Mouse (Mus musculus) forebrain, embryonic 16.5 days (tissue): ENCODE results near the gene Rab11fip5. TPM values are rescaled to one million over a fixed set of nuclear protein-coding genes. Genes with fewer than 3 reads are reported as not detected.

Experiments
- ATAC-seq: fragments of 200-750 bp; cut with Nextera tagmentation; 2 replicates; pipeline ENCODE4 v1.8.0; 2017; ENCODE audit warnings: mild to moderate bottlenecking, moderate library complexity
- H3K27ac ChIP-seq: fragments of 300-500 bp; sonication (generic); 2 replicates; pipeline ENCODE4 v1.5.1; 2014; ENCODE audit warnings: low read length, control low read depth
- H3K27me3 ChIP-seq: fragments of 300-500 bp; sonication (generic); replicated peaks from 2 replicates; pipeline ENCODE4 v1.6.1; 2014; ENCODE audit warnings: low read length; ENCODE audit not compliant: control insufficient read depth, insufficient read depth
- H3K36me3 ChIP-seq: fragments of 300-500 bp; sonication (generic); 2 replicates; pipeline ENCODE4 v1.6.1; 2014; ENCODE audit not compliant: control insufficient read depth, insufficient read depth
- H3K4me1 ChIP-seq: fragments of 300-500 bp; sonication (generic); replicated peaks from 2 replicates; pipeline ENCODE4 v1.6.1; 2014; ENCODE audit warnings: low read length; ENCODE audit not compliant: control insufficient read depth, insufficient read depth
- H3K4me2 ChIP-seq: fragments of 300-500 bp; sonication (generic); 2 replicates; pipeline ENCODE4 v1.6.1; 2014; ENCODE audit warnings: mild to moderate bottlenecking, low read length, control low read depth
- H3K4me3 ChIP-seq: fragments of 300-500 bp; sonication (generic); replicated peaks from 2 replicates; pipeline ENCODE4 v1.5.1; 2014; ENCODE audit warnings: mild to moderate bottlenecking, low read length, control low read depth
- H3K9ac ChIP-seq: fragments of 300-500 bp; sonication (generic); replicated peaks from 2 replicates; pipeline ENCODE4 v1.6.1; 2014; ENCODE audit warnings: low read depth, low read length, control low read depth
- H3K9me3 ChIP-seq: fragments of 300-500 bp; sonication (generic); 2 replicates; pipeline ENCODE4 v1.6.1; 2016; ENCODE audit warnings: low read length; ENCODE audit not compliant: control insufficient read depth
- WGBS: fragments of 180-500 bp; shearing (Covaris S2); extraction: QIAGEN DNeasy Blood & Tissue Kit; methylation state at CpG from one replicate; pipeline ENCODE4 v1.1.7; 2014; 5-methylcytosine and 5-hydroxymethylcytosine counted together
- polyA plus RNA-seq: library from polyadenylated mRNA; unstranded; fragments of >200 nt; fragmentation: Nextera tagmentation; extraction: Ambion mirVana; gene quantifications from 2 replicates; pipeline ENCODE4 v1.2.1, GENCODE M21; 2015

Gene Rab11fip5
- polyA plus RNA-seq, 1 experiment from 2014 or later = 19.3 TPM

DNA sequence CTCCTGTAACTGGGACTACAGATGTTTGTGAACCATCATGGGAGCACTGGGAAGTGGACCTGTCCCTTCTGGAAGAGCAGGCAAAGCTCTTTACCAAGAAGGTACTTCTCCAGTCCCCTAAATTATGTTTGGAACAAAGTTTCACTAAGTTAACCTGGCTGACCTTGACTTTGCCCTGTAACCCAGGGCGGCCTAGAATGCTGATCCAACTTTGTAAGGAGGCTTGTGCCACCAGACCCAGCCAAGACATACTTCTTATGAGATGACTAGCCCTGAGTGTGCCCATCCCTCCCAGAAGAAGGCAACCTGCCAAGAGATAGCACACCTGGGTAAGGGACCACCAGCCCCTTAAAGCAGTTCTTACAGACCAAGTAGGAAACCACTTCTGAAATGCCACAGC, 15.6 kb downstream of the Rab11fip5 start:
- Histone ChIP-seq H3K4me2 (no peak overlapping the region), H3K27ac (no peak overlapping the region), H3K4me1 (no peaks in the 10 kb centered on the region), H3K36me3 (no peaks in the 10 kb centered on the region), H3K4me3 (no peak overlapping the region), H3K27me3 (no peaks in the 10 kb centered on the region), H3K9ac (no peak overlapping the region), H3K9me3 (no peaks in the 10 kb centered on the region)
- whole genome bisulfite sequencing = 87% methylated on average over 1 of the region's 1 CpGs
- ATAC-seq = no peak

DNA sequence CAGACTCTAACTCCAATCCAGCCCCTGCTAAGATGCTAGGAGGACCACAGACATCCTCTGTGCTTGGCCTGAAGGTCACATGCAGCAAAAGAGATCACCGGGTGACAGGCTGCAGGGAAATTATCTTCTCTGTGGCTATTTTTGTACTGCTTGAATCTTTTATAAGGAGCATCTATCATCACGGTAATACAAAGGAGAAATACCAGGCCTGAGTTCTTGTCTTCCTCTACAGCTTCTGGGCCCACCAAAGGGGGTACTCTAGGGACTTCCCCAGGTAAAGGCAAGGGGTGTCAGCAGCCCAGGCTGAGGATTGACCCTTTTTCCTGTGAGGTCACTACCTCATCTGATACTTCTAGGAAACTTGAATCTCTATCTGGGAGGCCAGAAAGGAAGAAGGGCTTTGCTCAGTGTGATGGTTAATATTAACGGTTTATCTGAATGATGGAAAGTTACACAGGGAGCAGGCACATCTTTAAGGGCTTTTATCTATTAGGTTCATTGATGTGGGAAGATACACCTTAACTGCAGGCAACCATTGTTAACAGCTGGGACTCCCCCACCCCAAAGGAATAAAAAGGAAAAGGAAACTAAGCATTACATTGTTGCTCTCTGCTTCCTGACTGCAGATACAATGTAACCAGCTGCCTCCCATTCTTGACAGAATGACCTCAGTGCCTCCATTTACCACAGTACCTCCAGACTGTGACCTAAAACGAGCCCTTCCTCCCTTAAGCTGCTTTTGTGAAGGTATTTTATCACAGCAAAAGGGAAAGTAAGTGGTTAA, 17.6 kb downstream of the Rab11fip5 start:
- H3K4me1 ChIP-seq = no peaks in the 10 kb centered on the region
- H3K4me2 ChIP-seq = no peak overlapping the region
- H3K27ac ChIP-seq = no peak overlapping the region
- no peak overlapping the region for H3K4me3 ChIP-seq
- ATAC-seq = no peak
- H3K27me3 ChIP-seq = no peaks in the 10 kb centered on the region
- no peaks in the 10 kb centered on the region for H3K36me3 ChIP-seq
- WGBS = 63% methylated on average over 4 of the region's 4 CpGs
- H3K9ac ChIP-seq = no peak overlapping the region
- no peaks in the 10 kb centered on the region for H3K9me3 ChIP-seq

DNA sequence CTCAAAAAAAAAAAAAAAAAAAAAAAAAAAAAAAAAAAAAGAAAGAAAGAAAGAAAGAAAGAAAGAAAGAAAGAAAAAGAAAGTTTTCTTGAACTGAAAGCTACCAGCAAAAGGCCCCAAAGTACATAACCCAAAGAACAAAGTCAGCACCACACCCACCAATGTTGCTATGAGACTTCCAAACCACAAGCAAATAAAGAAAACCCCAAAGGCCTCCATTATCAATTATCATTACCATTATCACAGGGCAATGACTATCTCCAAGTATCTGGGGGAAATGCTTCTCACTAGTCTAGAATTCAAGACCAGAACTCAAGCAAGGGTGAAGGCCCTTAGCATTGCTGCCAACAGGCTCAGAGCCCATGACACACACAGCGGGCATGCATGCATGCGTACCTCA, 18.7 kb downstream of the Rab11fip5 start:
- Histone ChIP-seq H3K4me3 (no peak overlapping the region), H3K27me3 (no peaks in the 10 kb centered on the region), H3K36me3 (no peaks in the 10 kb centered on the region), H3K9ac (no peak overlapping the region), H3K4me2 (no peak overlapping the region), H3K9me3 (no peaks in the 10 kb centered on the region), H3K27ac (no peak overlapping the region), H3K4me1 (no peaks in the 10 kb centered on the region)
- no peak for ATAC-seq
- WGBS = 92% methylated on average over 2 of the region's 2 CpGs

DNA sequence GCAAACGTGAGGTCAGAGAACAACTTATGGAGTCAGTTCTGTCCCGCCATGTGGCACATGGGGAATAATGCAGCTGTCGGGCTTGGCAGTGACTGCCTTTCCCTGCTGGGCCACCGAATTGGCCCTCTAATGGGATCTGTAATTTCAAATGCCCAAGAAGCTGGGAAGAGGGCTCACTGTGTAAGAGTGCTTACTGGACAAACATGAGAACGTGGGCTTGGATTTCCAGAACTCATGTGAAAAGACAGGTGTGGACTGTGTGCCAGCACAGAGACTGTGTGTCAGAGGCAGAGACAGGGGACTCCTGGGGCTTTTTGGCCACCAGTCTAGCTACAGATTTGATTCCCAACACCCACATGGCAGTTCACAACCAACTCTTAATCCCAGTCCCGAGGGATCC, 19.7 kb downstream of the Rab11fip5 start:
- H3K9ac ChIP-seq = no peak overlapping the region
- no peaks in the 10 kb centered on the region for H3K27me3 ChIP-seq
- WGBS = 56% methylated on average over 6 of the region's 6 CpGs
- H3K27ac ChIP-seq = no peak overlapping the region
- no peaks in the 10 kb centered on the region for H3K9me3 ChIP-seq
- H3K36me3 ChIP-seq = no peaks in the 10 kb centered on the region
- no peak overlapping the region for H3K4me2 ChIP-seq
- no peaks in the 10 kb centered on the region for H3K4me1 ChIP-seq
- no peak for ATAC-seq
- H3K4me3 ChIP-seq = no peak overlapping the region

DNA sequence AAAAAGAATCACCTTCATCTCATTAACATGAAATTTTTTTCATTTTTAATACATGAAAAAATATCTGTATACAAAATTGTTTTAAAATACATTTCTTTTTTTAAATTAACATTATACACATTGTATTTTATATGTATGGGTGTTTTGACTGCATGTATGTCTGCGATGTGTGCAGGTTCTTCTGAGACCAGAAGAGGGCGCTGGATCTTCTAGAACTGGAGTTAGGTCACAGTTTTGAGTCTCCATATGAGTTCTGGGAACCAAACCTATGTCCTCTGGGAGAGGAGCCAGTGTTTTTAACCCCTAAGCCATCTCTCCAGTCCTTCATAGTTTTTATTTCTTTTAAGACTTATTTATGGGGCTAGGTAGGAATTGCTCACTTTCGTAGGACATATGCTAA, 20.7 kb downstream of the Rab11fip5 start:
- no peaks in the 10 kb centered on the region for H3K36me3 ChIP-seq
- no peaks in the 10 kb centered on the region for H3K9me3 ChIP-seq
- no peak overlapping the region for H3K9ac ChIP-seq
- H3K4me3 ChIP-seq = no peak overlapping the region
- no peaks in the 10 kb centered on the region for H3K27me3 ChIP-seq
- WGBS = 65% methylated on average over 3 of the region's 3 CpGs
- no peak overlapping the region for H3K4me2 ChIP-seq
- no peak for ATAC-seq
- H3K27ac ChIP-seq = no peak overlapping the region
- no peaks in the 10 kb centered on the region for H3K4me1 ChIP-seq

DNA sequence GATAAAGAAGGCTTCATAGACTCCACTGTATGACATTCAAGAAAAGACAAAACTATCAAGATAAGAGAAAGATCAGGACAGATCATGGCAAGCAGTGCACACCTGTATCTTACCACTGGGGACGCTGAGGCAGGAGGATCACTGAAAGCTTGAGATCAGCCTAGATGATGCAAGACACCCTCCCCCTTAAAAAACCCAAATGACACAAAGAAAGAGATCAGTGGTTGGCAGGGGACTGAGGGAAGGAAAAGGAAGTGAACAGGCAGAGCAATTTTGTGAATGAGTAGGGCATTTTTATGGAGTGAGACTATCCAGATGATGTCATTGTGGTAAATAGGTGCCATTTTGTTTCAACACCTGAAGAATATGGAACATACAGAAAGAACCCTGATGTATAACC, 24.3 kb downstream of the Rab11fip5 start:
- Histone ChIP-seq H3K36me3 (peaks cover 2% of the 10 kb centered on the region; the same call in 1 of the 2 replicates), H3K9me3 (no peaks in the 10 kb centered on the region), H3K9ac (no peak overlapping the region), H3K4me2 (no peak overlapping the region), H3K27me3 (no peaks in the 10 kb centered on the region), H3K4me3 (no peak overlapping the region), H3K4me1 (no peaks in the 10 kb centered on the region), H3K27ac (no peak overlapping the region)
- no peak for ATAC-seq
- WGBS = 88% methylated on average over 1 of the region's 1 CpGs

DNA sequence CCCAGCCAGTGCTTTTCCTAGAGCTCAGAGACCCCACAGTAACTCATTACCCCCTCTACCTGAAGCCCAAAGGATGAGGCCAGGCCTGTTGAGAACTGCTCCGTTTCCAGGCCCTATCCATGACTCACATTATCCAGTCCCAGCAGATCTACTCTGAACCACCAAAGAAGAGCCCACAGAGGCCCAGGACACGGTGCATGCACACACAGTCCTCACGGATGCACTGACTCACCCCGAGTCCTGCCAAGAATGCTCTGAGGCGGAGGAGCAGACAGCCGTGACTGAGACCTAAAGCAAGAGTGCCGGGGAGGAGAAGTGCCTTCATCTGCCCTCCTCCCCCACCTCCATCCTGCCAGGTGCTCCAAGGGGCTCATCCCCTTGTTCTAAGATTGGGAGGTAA, 25.2 kb downstream of the Rab11fip5 start:
- Histone ChIP-seq H3K27me3 (no peaks in the 10 kb centered on the region), H3K4me3 (no peak overlapping the region)
- 74% methylated on average over 7 of the region's 7 CpGs for WGBS

DNA sequence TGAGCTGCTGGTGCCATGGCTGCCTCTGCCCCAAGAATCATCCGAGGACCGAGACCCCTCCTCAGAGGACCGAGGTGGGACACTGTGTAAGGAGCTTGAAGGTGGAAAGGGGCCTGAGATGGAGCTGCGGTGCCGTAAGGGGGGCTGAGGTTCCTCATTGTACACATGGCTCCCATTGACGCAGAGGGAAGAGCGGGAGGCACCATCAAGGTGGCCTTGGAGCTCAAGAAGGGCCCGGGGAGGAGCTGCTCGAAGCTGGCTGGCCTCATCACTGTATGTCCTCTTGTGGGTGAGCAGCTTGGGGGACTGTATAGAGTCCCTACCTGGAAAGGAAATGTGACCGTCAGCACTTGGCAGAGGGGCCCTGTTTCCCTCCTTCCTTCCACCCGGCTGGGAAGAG, 26.3 kb downstream of the Rab11fip5 start:
- no peaks in the 10 kb centered on the region for H3K4me1 ChIP-seq
- no peak overlapping the region for H3K27ac ChIP-seq
- H3K36me3 ChIP-seq = peaks cover 2% of the 10 kb centered on the region; the same call in 1 of the 2 replicates
- no peak overlapping the region for H3K4me2 ChIP-seq
- H3K4me3 ChIP-seq = no peak overlapping the region
- ATAC-seq = no peak
- no peak overlapping the region for H3K9ac ChIP-seq
- no peaks in the 10 kb centered on the region for H3K27me3 ChIP-seq
- H3K9me3 ChIP-seq = no peaks in the 10 kb centered on the region
- WGBS = 89% methylated on average over 11 of the region's 11 CpGs

More for the DNA sequence above, 25.2 kb downstream of the Rab11fip5 start:
- peaks cover 2% of the 10 kb centered on the region; the same call in 1 of the 2 replicates for H3K36me3 ChIP-seq
- H3K4me2 ChIP-seq = no peak overlapping the region
- no peaks in the 10 kb centered on the region for H3K9me3 ChIP-seq
- H3K9ac ChIP-seq = no peak overlapping the region
- no peaks in the 10 kb centered on the region for H3K4me1 ChIP-seq
- no peak for ATAC-seq
- no peak overlapping the region for H3K27ac ChIP-seq

DNA sequence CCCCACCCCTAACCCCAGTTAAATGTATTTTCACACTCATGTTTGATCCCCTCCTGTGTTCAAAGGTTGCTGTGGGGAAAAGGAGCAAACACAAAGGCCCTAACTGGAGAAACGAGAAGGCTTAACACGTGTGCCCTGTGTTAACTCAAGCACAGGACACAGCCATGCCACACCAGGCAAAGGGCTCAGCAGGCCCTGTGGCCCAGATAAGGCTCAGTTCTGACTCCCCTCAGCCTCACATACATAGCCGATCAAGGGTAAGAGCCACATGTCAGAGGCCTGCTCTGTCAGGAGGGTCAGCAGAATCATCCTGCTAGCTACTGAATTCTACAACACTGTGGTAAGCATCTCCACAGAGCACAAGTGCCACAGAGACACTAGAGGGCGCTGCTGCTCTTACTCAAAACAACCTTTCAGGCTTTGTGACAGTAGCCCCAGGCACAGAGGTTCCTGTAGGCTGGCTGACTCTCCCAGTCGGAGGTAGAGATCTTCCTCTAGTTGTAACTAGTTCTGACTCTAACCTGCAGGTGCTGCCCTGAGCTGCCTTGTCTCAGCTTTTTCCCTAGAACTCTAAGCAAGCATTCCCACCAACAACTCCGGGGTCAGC, 28.3 kb downstream of the Rab11fip5 start:
- ATAC-seq = peak; percentile 85
- Histone ChIP-seq H3K4me3 (no peak overlapping the region), H3K27ac (no peak overlapping the region), H3K4me2 (no peak overlapping the region), H3K9me3 (no peaks in the 10 kb centered on the region), H3K9ac (no peak overlapping the region), H3K27me3 (no peaks in the 10 kb centered on the region), H3K4me1 (no peaks in the 10 kb centered on the region), H3K36me3 (peaks cover 2% of the 10 kb centered on the region; the same call in 1 of the 2 replicates)
- 42% methylated on average over 6 of the region's 6 CpGs for WGBS
